Mouse (Mus musculus): ENCODE data around the gene Ubr3. TPM values are rescaled to one million over a fixed set of nuclear protein-coding genes. Genes with fewer than 3 reads are reported as not detected.
"Not testable (repeated sequence)": the region's sequence is repeated elsewhere in the genome, so short reads cannot be mapped to it uniquely, and the experiment has no call there.

Gene Ubr3
- polyA plus RNA-seq, 1 experiment from 2014 or later, result 39.4 TPM

DNA sequence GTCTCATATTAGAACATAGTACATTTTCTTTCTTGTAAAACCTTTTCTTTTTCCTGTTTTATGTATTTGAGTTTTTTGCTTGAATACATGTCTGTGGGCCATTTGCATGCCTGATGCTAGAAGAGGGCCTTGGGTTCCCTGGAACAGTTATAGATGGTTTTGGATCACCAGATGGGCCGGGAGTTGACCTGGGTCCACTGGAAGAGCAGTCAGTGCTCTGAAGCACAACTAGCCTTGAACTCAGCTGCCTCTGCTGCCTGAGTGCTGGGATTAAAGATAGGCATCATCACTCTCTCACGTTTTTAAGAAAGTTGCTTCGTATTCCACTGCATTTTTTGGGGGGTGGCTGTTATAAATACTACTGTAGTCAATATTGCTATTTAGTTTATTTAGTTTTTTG lies 6.5 kb downstream of the Ubr3 start:
- TF ChIP-seq CTCF (IDR thresholded peaks at IDR 0.05), result no peak
- H3K27me3 ChIP-seq, result no peaks in the 10 kb centered on the region
- ChIA-PET POLR2A (no interaction called here), CTCF (no interaction called here)
- no peak for ATAC-seq
- no peak for DNase-seq (ENCODE audit: low read depth, low spot score)
- in situ Hi-C loops (cut with MboI; ENCODE audit: low pct_unique_long_range_greater_than_20kb), result no loop called here

DNA sequence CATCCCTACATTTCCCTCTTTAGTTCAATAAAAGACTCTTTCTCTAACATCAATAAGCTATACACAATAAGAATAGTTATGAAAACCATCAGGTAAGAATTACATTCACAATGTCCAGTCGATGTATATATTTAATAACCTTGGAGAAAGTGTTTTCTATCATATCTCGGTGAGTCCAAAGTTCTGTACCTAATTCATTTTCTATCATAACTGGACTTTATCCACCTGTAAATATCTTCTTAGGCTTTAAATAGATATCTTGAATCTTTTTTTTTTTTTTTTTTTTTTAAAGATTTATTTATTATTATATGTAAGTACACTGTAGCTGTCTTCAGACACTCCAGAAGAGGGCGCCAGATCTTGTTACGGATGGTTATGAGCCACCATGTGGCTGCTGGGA lies 10.3 kb downstream of the Ubr3 start:
- ATAC-seq; in situ Hi-C loops (cut with MboI; ENCODE audit: low pct_unique_long_range_greater_than_20kb); DNase-seq (ENCODE audit: low read depth, low spot score); H3K27me3 ChIP-seq; POLR2A ChIA-PET; CTCF ChIA-PET: not testable (repeated sequence)

DNA sequence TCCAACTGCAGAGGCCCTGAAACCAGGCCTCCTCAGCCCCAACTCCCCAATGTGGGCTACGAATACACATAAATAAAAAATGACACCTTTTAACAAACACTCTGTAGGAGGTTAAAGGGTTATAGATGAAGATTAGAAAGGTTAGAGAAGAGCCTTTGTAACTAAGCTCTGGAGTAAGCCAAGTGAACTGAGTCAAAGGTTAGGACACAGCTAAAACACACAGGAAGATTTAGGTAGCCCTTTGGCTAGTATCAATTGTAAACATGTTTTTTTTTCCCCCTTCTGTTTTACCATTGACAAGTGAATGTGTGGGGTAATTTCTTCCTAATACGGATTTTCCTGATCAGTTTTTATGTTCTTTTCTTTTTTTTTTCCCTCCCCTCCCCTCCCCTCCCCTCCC lies 15.8 kb downstream of the Ubr3 start:
- in situ Hi-C loops (cut with MboI; ENCODE audit: low pct_unique_long_range_greater_than_20kb), result no loop called here
- H3K27me3 ChIP-seq, result no peaks in the 10 kb centered on the region
- ChIA-PET POLR2A (no interaction called here), CTCF (no interaction called here)
- ATAC-seq (no peak), DNase-seq (ENCODE audit: low read depth, low spot score) (no peak)
- TF ChIP-seq CTCF (IDR thresholded peaks at IDR 0.05), result no peak

GRCm38 (mm10) chr2:69917301-69917700 lies 20.3 kb downstream of the Ubr3 start:
- ChIA-PET POLR2A (no interaction called here), CTCF (interaction anchor here (0.9 to 1.5 kb wide), 2 partner anchors 12 to 33 kb away, joined by 3 to 4 read pairs; no protein-coding TSS in a partner anchor)
- ATAC-seq (no peak), DNase-seq (ENCODE audit: low read depth, low spot score) (no peak)
- H3K27me3 ChIP-seq, result no peaks in the 10 kb centered on the region
- in situ Hi-C loops (cut with MboI; ENCODE audit: low pct_unique_long_range_greater_than_20kb), result no loop called here
- no peak for TF ChIP-seq CTCF (IDR thresholded peaks at IDR 0.05)

DNA sequence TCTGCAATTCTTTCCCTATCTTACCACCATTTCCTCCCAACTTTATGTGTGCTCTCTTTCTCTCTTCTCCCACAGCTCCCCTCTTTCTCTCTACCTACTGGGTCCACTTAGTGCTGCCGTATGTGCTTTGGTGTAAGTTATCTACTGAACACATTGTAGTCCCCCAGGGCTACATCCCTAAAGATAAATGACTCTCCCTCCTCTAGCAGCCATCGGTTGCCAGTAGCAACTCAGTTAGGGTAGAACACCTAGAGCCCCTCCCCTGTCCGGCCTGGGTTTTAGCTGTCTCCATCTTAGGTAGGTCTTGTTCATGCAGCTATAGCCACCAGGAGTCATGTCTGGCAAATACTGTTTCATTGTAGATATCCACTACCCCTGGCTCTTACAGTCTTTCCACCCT lies 27.9 kb downstream of the Ubr3 start:
- H3K27me3 ChIP-seq, result no peaks in the 10 kb centered on the region
- TF ChIP-seq CTCF (IDR thresholded peaks at IDR 0.05), result no peak
- CTCF ChIA-PET, result no interaction called here
- no peak for ATAC-seq
- no peak for DNase-seq (ENCODE audit: low read depth, low spot score)
- POLR2A ChIA-PET, result no interaction called here
- in situ Hi-C loops (cut with MboI; ENCODE audit: low pct_unique_long_range_greater_than_20kb), result no loop called here

- TF ChIP-seq CTCF (IDR thresholded peaks at IDR 0.05), result no peak
- ATAC-seq (no peak), DNase-seq (ENCODE audit: low read depth, low spot score) (no peak)
- POLR2A ChIA-PET, result no interaction called here
- CTCF ChIA-PET, result interaction anchor here (0.8 to 1.2 kb wide), 2 partner anchors 14 to 16 kb away, joined by 3 to 6 read pairs; no protein-coding TSS in a partner anchor
- no peaks in the 10 kb centered on the region for H3K27me3 ChIP-seq
- in situ Hi-C loops (cut with MboI; ENCODE audit: low pct_unique_long_range_greater_than_20kb), result no loop called here
Measured at GRCm38 (mm10) chr2:69936331-69936730, 39.3 kb downstream of the Ubr3 start.

GRCm38 (mm10) chr2:69939226-69939625 lies 42.2 kb downstream of the Ubr3 start:
- DNase-seq (ENCODE audit: low read depth, low spot score) (no peak), ATAC-seq (no peak)
- CTCF ChIA-PET, result no interaction called here
- H3K27me3 ChIP-seq, result no peaks in the 10 kb centered on the region
- in situ Hi-C loops (cut with MboI; ENCODE audit: low pct_unique_long_range_greater_than_20kb), result no loop called here
- no peak for TF ChIP-seq CTCF (IDR thresholded peaks at IDR 0.05)
- POLR2A ChIA-PET, result no interaction called here

GRCm38 (mm10) chr2:69939649-69940048 lies 42.6 kb downstream of the Ubr3 start:
- ATAC-seq, result no peak
- H3K27me3 ChIP-seq, result no peaks in the 10 kb centered on the region
- in situ Hi-C loops (cut with MboI; ENCODE audit: low pct_unique_long_range_greater_than_20kb), result no loop called here
- ChIA-PET CTCF (no interaction called here), POLR2A (no interaction called here)
- TF ChIP-seq CTCF (IDR thresholded peaks at IDR 0.05), result no peak
- no peak for DNase-seq (ENCODE audit: low read depth, low spot score)

- DNase-seq (ENCODE audit: low read depth, low spot score), result no peak
Measured at GRCm38 (mm10) chr2:69941391-69942030, 44.5 kb downstream of the Ubr3 start.

GRCm38 (mm10) chr2:69952849-69953248 lies 55.8 kb downstream of the Ubr3 start:
- CTCF ChIA-PET, result interaction anchor here (1.0 to 2.0 kb wide), 2 partner anchors 10 to 16 kb away, joined by 3 to 6 read pairs; no protein-coding TSS in a partner anchor
- no peaks in the 10 kb centered on the region for H3K27me3 ChIP-seq
- in situ Hi-C loops (cut with MboI; ENCODE audit: low pct_unique_long_range_greater_than_20kb), result no loop called here
- POLR2A ChIA-PET, result interaction anchor here (0.7 kb wide), 1 partner anchor 17 kb away, joined by 4 read pairs; no protein-coding TSS in a partner anchor
- no peak for DNase-seq (ENCODE audit: low read depth, low spot score)
- no peak for TF ChIP-seq CTCF (IDR thresholded peaks at IDR 0.05)
- ATAC-seq, result no peak

More at GRCm38 (mm10) chr2:69941391-69942030, 44.5 kb downstream of the Ubr3 start:
- POLR2A ChIA-PET, result interaction anchor here (1.2 kb wide), 1 partner anchor 44 kb away, joined by 3 read pairs; the partner anchor contains the start of gene Ubr3
- in situ Hi-C loops (cut with MboI; ENCODE audit: low pct_unique_long_range_greater_than_20kb), result no loop called here
- no peaks in the 10 kb centered on the region for H3K27me3 ChIP-seq
- TF ChIP-seq CTCF (IDR thresholded peaks at IDR 0.05), result no peak
- CTCF ChIA-PET, result no interaction called here
- ATAC-seq, result no peak

GRCm38 (mm10) chr2:69955635-69956034 lies 58.6 kb downstream of the Ubr3 start:
- ChIA-PET POLR2A (no interaction called here), CTCF (interaction anchor here (1.3 to 1.4 kb wide), 2 partner anchors 11 to 13 kb away, joined by 3 to 4 read pairs; no protein-coding TSS in a partner anchor)
- DNase-seq (ENCODE audit: low read depth, low spot score) (no peak), ATAC-seq (no peak)
- peak; percentile 45 for TF ChIP-seq CTCF (IDR thresholded peaks at IDR 0.05)
- no peaks in the 10 kb centered on the region for H3K27me3 ChIP-seq
- in situ Hi-C loops (cut with MboI; ENCODE audit: low pct_unique_long_range_greater_than_20kb), result loop anchor here (5.0 kb wide), 1 partner anchor 318 kb away; no protein-coding TSS in a partner anchor
